Mouse (Mus musculus): ENCODE measurements around the gene Stxbp4. TPM values are rescaled to one million over a fixed set of nuclear protein-coding genes. Genes with fewer than 3 reads are reported as not detected.

Gene Stxbp4
- 5.4 and 5.5 TPM in 2 replicates for polyA plus RNA-seq (2015; fragmentation: Nextera tagmentation; extraction: Ambion mirVana)

GRCm38 (mm10) chr11:90637440-90638311 lies at the start of gene Stxbp4, which contains the start of gene Cox11:
Stxbp4 (minus strand) TSS chr11:90638084.
Cox11 (plus strand) TSS chr11:90638173.

Other genes with a start within 250 kb of the Stxbp4 start
- gene Hlf, start 247.2 kb downstream of the Stxbp4 start, polyA plus RNA-seq (2015; fragmentation: Nextera tagmentation; extraction: Ambion mirVana): 0.64 and 1.1 TPM in 2 replicates
- 24.9 and 27.5 TPM in 2 replicates for gene Cox11, start 89 bp upstream of the Stxbp4 start, polyA plus RNA-seq (2015; fragmentation: Nextera tagmentation; extraction: Ambion mirVana)
- gene Tom1l1, start 50.3 kb upstream of the Stxbp4 start, polyA plus RNA-seq (2015; fragmentation: Nextera tagmentation; extraction: Ambion mirVana): 33.6 and 42.7 TPM in 2 replicates